Mouse (Mus musculus) midbrain, embryonic 13.5 days (tissue): ENCODE results near the gene Gli2. TPM values are rescaled to one million over a fixed set of nuclear protein-coding genes. Genes with fewer than 3 reads are reported as not detected.

Source experiments
- ATAC-seq: fragments of 200-750 bp; cut with Nextera tagmentation; 2 replicates; pipeline ENCODE4 v1.8.0; 2017; ENCODE audit warnings: mild to moderate bottlenecking, moderate TSS enrichment, moderate library complexity
- H3K27ac ChIP-seq: fragments of 300-500 bp; sonication (generic); 2 replicates; pipeline ENCODE4 v1.5.1; 2015; ENCODE audit warnings: inconsistent platforms, mild to moderate bottlenecking, moderate library complexity
- H3K27me3 ChIP-seq: fragments of 300-500 bp; sonication (generic); 2 replicates; pipeline ENCODE4 v1.6.1; 2015; ENCODE audit warnings: mild to moderate bottlenecking, inconsistent platforms
- H3K36me3 ChIP-seq: fragments of 300-500 bp; sonication (generic); 2 replicates; pipeline ENCODE4 v1.6.1; 2015; ENCODE audit warnings: mild to moderate bottlenecking, inconsistent platforms
- H3K4me1 ChIP-seq: fragments of 300-500 bp; sonication (generic); replicated peaks from 2 replicates; pipeline ENCODE4 v1.6.1; 2015; ENCODE audit warnings: inconsistent platforms
- H3K4me2 ChIP-seq: fragments of 300-500 bp; sonication (generic); replicated peaks from 2 replicates; pipeline ENCODE4 v1.6.1; 2015; ENCODE audit warnings: moderate library complexity, mild to moderate bottlenecking, inconsistent platforms
- H3K4me3 ChIP-seq: fragments of 300-500 bp; sonication (generic); replicated peaks from 2 replicates; pipeline ENCODE4 v1.5.1; 2015; ENCODE audit warnings: mild to moderate bottlenecking, inconsistent platforms
- H3K9ac ChIP-seq: fragments of 300-500 bp; sonication (generic); replicated peaks from 2 replicates; pipeline ENCODE4 v1.6.1; 2015; ENCODE audit warnings: mild to moderate bottlenecking, inconsistent platforms
- H3K9me3 ChIP-seq: fragments of 300-500 bp; sonication (generic); 2 replicates; pipeline ENCODE4 v1.6.1; 2016; ENCODE audit warnings: mild to moderate bottlenecking, inconsistent platforms
- WGBS: fragments of 180-500 bp; shearing (Covaris S2); methylation state at CpG from one replicate; pipeline ENCODE4 v1.1.7; 2015; 5-methylcytosine and 5-hydroxymethylcytosine counted together
- microRNA-seq: library from miRNA; unstranded; fragments of <30 nt; microRNA quantifications from one replicate; pipeline ENCODE4, GENCODE M21; 2016
- polyA plus RNA-seq: library from polyadenylated mRNA; unstranded; fragments of >200 nt; fragmentation: Nextera tagmentation; extraction: Ambion mirVana; gene quantifications from 2 replicates; pipeline ENCODE4 v1.2.1, GENCODE M21; 2015

Gene Gli2
- polyA plus RNA-seq, 1 experiment from 2014 or later = 3.9 TPM

DNA sequence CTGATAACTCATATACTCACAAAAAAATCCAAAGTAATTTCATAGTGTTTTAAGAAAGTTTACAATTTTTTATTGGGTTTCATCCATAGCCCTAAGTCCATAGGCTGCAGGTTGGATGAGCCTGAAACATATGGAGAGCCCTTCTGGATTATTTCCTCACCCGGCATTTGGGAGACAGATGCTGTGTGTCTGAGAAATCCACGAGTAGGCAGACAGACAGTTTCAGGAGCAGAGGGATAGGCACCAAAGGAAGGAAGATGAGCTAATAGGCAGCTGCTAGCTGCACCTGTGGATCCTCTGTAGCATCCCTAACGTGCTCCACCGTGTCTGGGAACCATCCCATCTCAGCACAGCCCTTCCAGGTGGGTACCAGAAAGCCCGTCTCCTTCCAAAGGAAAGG is 251.3 kb downstream of the Gli2 start:
- WGBS = 92% methylated on average over 5 of the region's 5 CpGs

GRCm38 (mm10) chr1:118799322-118800116 is 253.9 kb downstream of the Gli2 start:
- H3K4me3 ChIP-seq = no peak overlapping the region
- WGBS = 62% methylated on average over 7 of the region's 7 CpGs
- H3K27me3 ChIP-seq = no peaks in the 10 kb centered on the region
- H3K27ac ChIP-seq = no peak overlapping the region
- no peaks in the 10 kb centered on the region; the same call in none of the 2 replicates for H3K4me1 ChIP-seq
- H3K4me2 ChIP-seq = no peak overlapping the region
- H3K36me3 ChIP-seq = no peaks in the 10 kb centered on the region
- peaks cover 6% of the 10 kb centered on the region; the same call in 1 of the 2 replicates for H3K9me3 ChIP-seq
- ATAC-seq = no peak
- no peak overlapping the region for H3K9ac ChIP-seq

More for the DNA sequence above, 251.3 kb downstream of the Gli2 start:
- peaks cover under 1% of the 10 kb centered on the region; the same call in 1 of the 2 replicates for H3K9me3 ChIP-seq
- H3K27ac ChIP-seq = no peak overlapping the region
- H3K36me3 ChIP-seq = no peaks in the 10 kb centered on the region
- ATAC-seq = no peak
- H3K4me2 ChIP-seq = no peak overlapping the region
- no peak overlapping the region for H3K4me3 ChIP-seq
- H3K27me3 ChIP-seq = 0 out of 2 replicates have a peak, but pooled peaks cover 2% of the 10 kb centered on the region
- H3K4me1 ChIP-seq = no peaks in the 10 kb centered on the region
- no peak overlapping the region for H3K9ac ChIP-seq

GRCm38 (mm10) chr1:118795415-118796167 is 257.8 kb downstream of the Gli2 start:
- Histone ChIP-seq H3K27me3 (no peaks in the 10 kb centered on the region), H3K4me2 (no peak overlapping the region), H3K4me3 (no peak overlapping the region), H3K27ac (no peak overlapping the region; the same call in 1 of the 2 replicates), H3K4me1 (no peaks in the 10 kb centered on the region; the same call in none of the 2 replicates), H3K9ac (no peak overlapping the region), H3K36me3 (no peaks in the 10 kb centered on the region), H3K9me3 (peaks cover 6% of the 10 kb centered on the region; the same call in 1 of the 2 replicates)
- ATAC-seq = peak; percentile 50; the same call in 1 of the 2 replicates
- WGBS = 70% methylated on average over 18 of the region's 18 CpGs

- Histone ChIP-seq H3K4me1 (no peaks in the 10 kb centered on the region), H3K9ac (no peak overlapping the region), H3K9me3 (peaks cover 6% of the 10 kb centered on the region; the same call in 1 of the 2 replicates), H3K4me2 (no peak overlapping the region), H3K4me3 (no peak overlapping the region), H3K27me3 (no peaks in the 10 kb centered on the region), H3K27ac (no peak overlapping the region), H3K36me3 (no peaks in the 10 kb centered on the region)
- 86% methylated on average over 2 of the region's 2 CpGs for WGBS
- no peak for ATAC-seq
These were observed 263.5 kb downstream of the Gli2 start for GRCm38 (mm10) chr1:118789871-118790270.

DNA sequence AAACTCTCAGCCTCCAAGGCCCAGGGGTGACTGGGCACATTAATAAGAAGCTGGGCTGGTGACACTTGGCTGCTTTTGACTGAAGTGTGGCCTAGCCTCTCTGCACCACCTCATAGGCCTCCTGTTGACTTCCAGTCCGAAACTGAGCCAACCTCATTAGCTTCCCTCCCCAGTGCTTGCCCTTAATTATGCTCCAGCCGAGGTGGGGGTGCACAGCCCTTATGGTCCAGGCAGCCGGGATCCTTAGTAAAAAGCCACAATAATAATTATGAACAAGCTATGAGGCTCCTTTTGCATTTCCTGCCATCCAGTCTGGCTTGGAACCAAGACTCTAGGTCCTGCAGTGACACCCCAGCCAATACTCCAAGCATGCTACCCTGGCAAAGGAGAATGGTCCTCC is 264.0 kb downstream of the Gli2 start:
- Histone ChIP-seq H3K4me2 (no peak overlapping the region), H3K9me3 (peaks cover 6% of the 10 kb centered on the region; the same call in 1 of the 2 replicates), H3K4me1 (no peaks in the 10 kb centered on the region), H3K27ac (no peak overlapping the region), H3K9ac (no peak overlapping the region), H3K4me3 (no peak overlapping the region), H3K36me3 (no peaks in the 10 kb centered on the region), H3K27me3 (no peaks in the 10 kb centered on the region)
- ATAC-seq = no peak
- whole genome bisulfite sequencing = 73% methylated on average over 3 of the region's 3 CpGs

GRCm38 (mm10) chr1:118788813-118789212 is 264.6 kb downstream of the Gli2 start:
- Histone ChIP-seq H3K36me3 (no peaks in the 10 kb centered on the region), H3K27me3 (no peaks in the 10 kb centered on the region), H3K4me3 (no peak overlapping the region), H3K27ac (no peak overlapping the region), H3K4me1 (no peaks in the 10 kb centered on the region), H3K9ac (no peak overlapping the region), H3K9me3 (peaks cover 6% of the 10 kb centered on the region; the same call in 1 of the 2 replicates), H3K4me2 (no peak overlapping the region)
- 85% methylated on average over 5 of the region's 5 CpGs for WGBS
- ATAC-seq = no peak

- Histone ChIP-seq H3K4me3 (no peak overlapping the region), H3K36me3 (no peaks in the 10 kb centered on the region), H3K4me1 (no peaks in the 10 kb centered on the region), H3K4me2 (no peak overlapping the region), H3K27me3 (no peaks in the 10 kb centered on the region), H3K9me3 (peaks cover 6% of the 10 kb centered on the region; the same call in 1 of the 2 replicates), H3K9ac (no peak overlapping the region), H3K27ac (no peak overlapping the region)
- ATAC-seq = no peak
- 90% methylated on average over 3 of the region's 3 CpGs for WGBS
These were observed 265.9 kb downstream of the Gli2 start for GRCm38 (mm10) chr1:118787486-118787885.

Small RNA genes within 50 kb of the gene (microRNA-seq; reads per million reads assigned to microRNA genes)
- gene Mir6346 = not detected
